Mouse (Mus musculus): ENCODE results near the gene Dnph1.

Dnph1 gene

GRCm38 (mm10) chr17:46503847-46504638 is 7.5 kb downstream of the Dnph1 start:
- DNase-seq (ENCODE audit: low spot score) = no peak

GRCm38 (mm10) chr17:46505617-46506016 is 9.1 kb downstream of the Dnph1 start:
- no peak for DNase-seq (ENCODE audit: low spot score)

- no peak for DNase-seq (ENCODE audit: low spot score)
Measured at GRCm38 (mm10) chr17:46511059-46511710, 14.7 kb downstream of the Dnph1 start.

GRCm38 (mm10) chr17:46513329-46513728 is 16.8 kb downstream of the Dnph1 start:
- DNase-seq (ENCODE audit: low spot score) = no peak

- no peak for DNase-seq (ENCODE audit: low spot score)
Measured at GRCm38 (mm10) chr17:46519971-46520370, 23.5 kb downstream of the Dnph1 start.

- no peak for DNase-seq (ENCODE audit: low spot score)
Measured at GRCm38 (mm10) chr17:46520385-46520979, 24.0 kb downstream of the Dnph1 start.

- DNase-seq (ENCODE audit: low spot score) = no peak
Measured at GRCm38 (mm10) chr17:46521174-46521573, 24.7 kb downstream of the Dnph1 start.

- DNase-seq (ENCODE audit: low spot score) = no peak
Measured at GRCm38 (mm10) chr17:46521963-46522668, 25.6 kb downstream of the Dnph1 start.

GRCm38 (mm10) chr17:46525065-46525464 is 28.6 kb downstream of the Dnph1 start:
- no peak for DNase-seq (ENCODE audit: low spot score)

GRCm38 (mm10) chr17:46525579-46526307 is 29.2 kb downstream of the Dnph1 start:
- DNase-seq (ENCODE audit: low spot score) = peak; percentile 51

- DNase-seq (ENCODE audit: low spot score) = no peak
Measured at GRCm38 (mm10) chr17:46543661-46544060, 47.1 kb downstream of the Dnph1 start.

- no peak for DNase-seq (ENCODE audit: low spot score)
Measured at GRCm38 (mm10) chr17:46545813-46546564, 49.5 kb downstream of the Dnph1 start, which contains the start of gene Cul9. Gene Cul9, minus strand, starts transcription at chr17:46546388.

- DNase-seq (ENCODE audit: low spot score) = no peak
Measured at GRCm38 (mm10) chr17:46546591-46546990, 50.1 kb downstream of the Dnph1 start.

- DNase-seq (ENCODE audit: low spot score) = no peak
Measured at GRCm38 (mm10) chr17:46546995-46547394, 50.5 kb downstream of the Dnph1 start.

- no peak for DNase-seq (ENCODE audit: low spot score)
Measured at GRCm38 (mm10) chr17:46547923-46548322, 51.4 kb downstream of the Dnph1 start.

- DNase-seq (ENCODE audit: low spot score) = no peak
Measured at GRCm38 (mm10) chr17:46548741-46549140, 52.2 kb downstream of the Dnph1 start.

GRCm38 (mm10) chr17:46549193-46549592 is 52.7 kb downstream of the Dnph1 start:
- no peak for DNase-seq (ENCODE audit: low spot score)

Data from spleen, adult 12 weeks (tissue).